Mouse (Mus musculus) stomach, postnatal 0 days (tissue): ENCODE measurements around the gene Timm17b.

ENCODE experiments used
- CTCF ChIP-seq: IDR thresholded peaks from 2 replicates; pipeline ENCODE4 v1.5.1; 2016; ENCODE audit warnings: antibody characterized with exemption, low read depth, mild to moderate bottlenecking, moderate library complexity
- EP300 ChIP-seq: optimal IDR thresholded peaks from 2 replicates; pipeline ENCODE3; 2016; ENCODE audit warnings: antibody characterized with exemption

- TF ChIP-seq CTCF (no peak), EP300 (no peak)
These were observed 34.6 kb upstream of the Timm17b start for GRCm38 (mm10) chrX:7864551-7864950.
